Mouse (Mus musculus) adrenal gland (tissue): ENCODE data around the gene Myo1g.

Experiments
- intact Hi-C: fragments of 180-260 bp; cut with DNase I; formaldehyde crosslinking; loops from one replicate; pipeline ENCODE4 v1.15.1; 2025
- microRNA-seq, 2 experiments: library from miRNA; unstranded; fragments of <30 nt; microRNA quantifications; one replicate each; pipeline ENCODE4; 2019

Gene Myo1g

DNA sequence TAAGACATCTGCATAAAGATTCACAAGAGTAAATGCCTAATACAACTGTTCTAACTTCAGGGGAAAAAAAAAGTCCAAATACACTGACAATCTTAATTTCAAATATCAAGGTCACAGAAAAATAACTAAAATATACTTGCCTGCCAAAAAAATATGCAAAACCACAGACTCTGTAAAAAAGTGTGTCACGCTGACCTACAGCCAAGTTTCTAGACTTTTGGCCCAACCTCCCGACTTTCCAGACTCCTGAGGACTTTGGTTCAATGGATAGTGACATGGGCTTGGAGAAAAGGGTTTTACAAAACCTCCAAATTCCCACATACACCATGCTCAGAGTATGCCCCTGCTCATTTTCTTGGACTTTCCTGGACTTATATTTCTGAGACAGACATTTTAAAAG, 52.2 kb downstream of the Myo1g start:
- intact Hi-C loops: loop anchor here (10.0 kb wide), 1 partner anchor 156 kb away; the partner anchor contains the start of gene Tbrg4

DNA sequence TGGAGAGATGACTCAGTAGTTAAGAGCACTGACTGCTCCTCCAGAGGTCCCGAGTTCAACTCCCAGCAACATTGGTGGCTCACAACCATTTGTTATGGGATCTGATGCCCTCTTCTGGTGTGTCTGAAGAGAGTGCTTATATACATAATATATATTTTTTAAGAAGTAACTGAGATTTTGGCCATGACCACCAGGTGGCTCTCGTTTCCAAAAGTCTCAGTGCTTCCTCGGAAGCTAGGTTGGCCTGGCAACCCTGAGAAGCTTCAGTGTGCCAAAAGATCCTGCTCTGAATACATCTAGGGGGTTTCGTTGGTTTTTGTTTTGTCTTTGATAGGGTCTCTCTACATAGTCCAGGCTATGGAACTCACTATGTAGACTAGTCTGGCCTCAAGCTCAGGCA, 55.6 kb downstream of the Myo1g start:
- intact Hi-C loops: loop anchor here (10.0 kb wide), 1 partner anchor 160 kb away; the partner anchor contains the start of gene Tbrg4

DNA sequence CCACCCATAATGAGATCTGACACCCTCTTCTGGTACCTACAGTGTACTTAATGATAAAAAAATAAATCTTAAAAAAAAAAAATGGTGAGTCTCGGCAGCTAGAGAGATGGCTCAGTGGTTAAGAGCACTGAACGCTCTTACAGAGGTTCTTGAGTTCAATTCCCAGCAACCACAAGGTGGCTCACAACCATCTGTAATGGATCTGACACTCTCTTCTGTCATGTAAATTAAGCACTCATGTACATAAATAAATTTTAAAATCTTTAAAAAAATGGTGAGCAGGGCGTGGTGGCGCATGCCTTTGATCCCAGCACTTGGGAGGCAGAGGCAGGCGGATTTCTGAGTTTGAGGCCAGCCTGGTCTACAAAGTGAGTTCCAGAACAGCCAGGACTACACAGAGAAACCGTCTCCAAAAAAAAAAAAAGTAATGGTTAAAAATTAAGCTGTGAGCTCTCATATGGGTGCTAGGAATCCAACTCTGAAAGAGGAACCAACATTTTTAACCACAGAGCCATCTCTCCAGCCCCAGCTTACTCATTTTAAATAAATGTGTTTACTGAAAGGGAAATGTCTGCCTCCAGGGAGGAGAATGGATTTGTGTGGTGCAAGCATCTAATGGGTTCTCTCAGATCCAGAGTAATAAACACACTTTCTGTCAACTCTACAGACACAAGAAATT, 57.5 kb downstream of the Myo1g start:
- intact Hi-C loops: loop anchor here (10.0 kb wide), 1 partner anchor 162 kb away; the partner anchor contains the start of gene Tbrg4

Small RNAs within 50 kb of the gene (microRNA-seq; reads per million reads assigned to microRNA genes)
- gene Gm22123: 0 to 0.37 reads per million in 2 experiments
